Mouse (Mus musculus) MEL (cell line): ENCODE data around the gene Tnrc18. TPM values are rescaled to one million over a fixed set of nuclear protein-coding genes. Genes with fewer than 3 reads are reported as not detected.
"Not testable (repeated sequence)": the region's sequence is repeated elsewhere in the genome, so short reads cannot be mapped to it uniquely, and the experiment has no call there.

Source experiments
- DNase-seq: peaks from one replicate; pipeline ENCODE4 v3.0.0; 2011; ENCODE audit warnings: low read depth, low spot score
- H3K27ac ChIP-seq: 2 replicates; pipeline ENCODE4 v1.5.1; 2012; ENCODE audit warnings: low read depth, mild to moderate bottlenecking, control low read depth, low read length, moderate library complexity; ENCODE audit not compliant: control insufficient read depth
- H3K27me3 ChIP-seq, 2 experiments: fragments of 150-350 bp in 1 of 2; sonication (generic) in 1 of 2; 2 replicates each; pipeline ENCODE4 v1.6.1; 2012; ENCODE audit warnings: low read length in 2 of 2, mild to moderate bottlenecking in 2 of 2, improper control_type of control experiment in 1 of 2, moderate library complexity in 1 of 2; ENCODE audit not compliant: insufficient read depth in 2 of 2, control insufficient read depth in 1 of 2
- H3K36me3 ChIP-seq, 2 experiments: 2 replicates each; pipeline ENCODE4 v1.6.1; 2012 to 2014; ENCODE audit warnings: low read length in 2 of 2, improper control_type of control experiment in 1 of 2, inconsistent platforms in 1 of 2, mild to moderate bottlenecking in 1 of 2; ENCODE audit not compliant: insufficient read depth in 2 of 2, control insufficient read depth in 1 of 2
- H3K4me1 ChIP-seq, 2 experiments: fragments of 150-350 bp in 1 of 2; sonication (generic) in 1 of 2; 2 replicates each; pipeline ENCODE4 v1.6.1; 2012; ENCODE audit warnings: low read length in 2 of 2, improper control_type of control experiment in 1 of 2, mild to moderate bottlenecking in 1 of 2; ENCODE audit not compliant: insufficient read depth in 2 of 2, control insufficient read depth in 1 of 2
- H3K4me3 ChIP-seq, 2 experiments: fragments of 150-350 bp in 1 of 2; sonication (generic) in 1 of 2; 2 replicates each; pipeline ENCODE4 v1.5.1; 2012; ENCODE audit warnings: low read depth in 2 of 2, low read length in 2 of 2, mild to moderate bottlenecking in 2 of 2, moderate library complexity in 2 of 2, control low read depth in 1 of 2, improper control_type of control experiment in 1 of 2; ENCODE audit not compliant: control insufficient read depth in 1 of 2, insufficient read depth in 1 of 2
- H3K79me2 ChIP-seq: 2 replicates; pipeline ENCODE4 v1.6.1; 2012; ENCODE audit warnings: mild to moderate bottlenecking, low read length, moderate library complexity; ENCODE audit not compliant: control insufficient read depth, poor library complexity, insufficient read depth
- H3K9ac ChIP-seq: 2 replicates; pipeline ENCODE4 v1.6.1; 2012; ENCODE audit warnings: low read depth, mild to moderate bottlenecking, control low read depth, low read length, moderate library complexity; ENCODE audit not compliant: control insufficient read depth, poor library complexity, severe bottlenecking
- H3K9me3 ChIP-seq: fragments of 150-350 bp; sonication (generic); replicated peaks from 2 replicates; pipeline ENCODE4 v1.6.1; 2012; ENCODE audit warnings: mild to moderate bottlenecking, low read length, improper control_type of control experiment, moderate library complexity; ENCODE audit not compliant: insufficient read depth
- BHLHE40 ChIP-seq: IDR thresholded peaks from 2 replicates; pipeline ENCODE4 v1.6.1; 2012; ENCODE audit warnings: low read depth, mild to moderate bottlenecking, inconsistent platforms, low read length, improper control_type of control experiment, borderline replicate concordance
- CHD2 ChIP-seq: IDR thresholded peaks from 2 replicates; pipeline ENCODE4 v1.6.1; 2011; ENCODE audit warnings: low read length, improper control_type of control experiment
- CTCF ChIP-seq, 3 experiments: IDR thresholded peaks in 2 of 3; conservative IDR thresholded peaks in 1 of 3; 2 replicates each; pipeline ENCODE4 v1.5.1; 2011 to 2012; ENCODE audit warnings: low read length in 3 of 3, low read depth in 2 of 3, mild to moderate bottlenecking in 2 of 3, improper control_type of control experiment in 1 of 3, inconsistent platforms in 1 of 3, mixed read lengths in 1 of 3, moderate library complexity in 1 of 3; ENCODE audit not compliant: control insufficient read depth in 1 of 3, insufficient read depth in 1 of 3, poor library complexity in 1 of 3, severe bottlenecking in 1 of 3
- ELF1 ChIP-seq: IDR thresholded peaks from 2 replicates; pipeline ENCODE4 v1.6.1; 2014; ENCODE audit warnings: low read depth, mild to moderate bottlenecking, inconsistent platforms, low read length, improper control_type of control experiment, moderate library complexity
- GABPA ChIP-seq: IDR thresholded peaks from 2 replicates; pipeline ENCODE4 v1.6.1; 2012; ENCODE audit warnings: low read depth, mild to moderate bottlenecking, inconsistent platforms, low read length, improper control_type of control experiment, moderate library complexity
- HCFC1 ChIP-seq: IDR thresholded peaks from 2 replicates; pipeline ENCODE4 v1.6.1; 2012; ENCODE audit warnings: low read depth, mild to moderate bottlenecking, inconsistent platforms, low read length, improper control_type of control experiment, moderate library complexity
- JUND ChIP-seq: IDR thresholded peaks from 2 replicates; pipeline ENCODE4 v1.6.1; 2011; ENCODE audit warnings: low read depth, mild to moderate bottlenecking, improper control_type of control experiment, low read length
- KAT2A ChIP-seq: conservative IDR thresholded peaks from 2 replicates; pipeline ENCODE4 v1.6.1; 2012; ENCODE audit warnings: low read depth, low read length, improper control_type of control experiment, inconsistent platforms
- MAFK ChIP-seq: IDR thresholded peaks from 2 replicates; pipeline ENCODE4 v1.6.1; 2011; ENCODE audit warnings: low read depth, mild to moderate bottlenecking, low read length, improper control_type of control experiment, borderline replicate concordance
- MAZ ChIP-seq: IDR thresholded peaks from 2 replicates; pipeline ENCODE4 v1.6.1; 2012; ENCODE audit warnings: low read depth, mild to moderate bottlenecking, inconsistent platforms, low read length, improper control_type of control experiment
- POLR2A ChIP-seq, 2 experiments: IDR thresholded peaks; 2 replicates each; pipeline ENCODE4 v1.6.1; 2011 to 2012; ENCODE audit warnings: low read length in 2 of 2, mild to moderate bottlenecking in 2 of 2, control low read depth in 1 of 2, improper control_type of control experiment in 1 of 2, low read depth in 1 of 2, moderate library complexity in 1 of 2; ENCODE audit not compliant: control insufficient read depth in 1 of 2, insufficient read depth in 1 of 2, poor library complexity in 1 of 2
- POLR2AphosphoS2 ChIP-seq: IDR thresholded peaks from 2 replicates; pipeline ENCODE4 v1.6.1; 2011; ENCODE audit warnings: low read length, improper control_type of control experiment
- SIN3A ChIP-seq: IDR thresholded peaks from 2 replicates; pipeline ENCODE4 v1.6.1; 2012; ENCODE audit warnings: low read length, improper control_type of control experiment, inconsistent platforms
- TBP ChIP-seq: IDR thresholded peaks from 2 replicates; pipeline ENCODE4 v1.8.0; 2011; ENCODE audit warnings: low read depth, low read length, improper control_type of control experiment
- TCF12 ChIP-seq: IDR thresholded peaks from 2 replicates; pipeline ENCODE4 v1.6.1; 2014; ENCODE audit warnings: low read depth, mild to moderate bottlenecking, inconsistent platforms, low read length, improper control_type of control experiment, moderate library complexity
- USF1 ChIP-seq: IDR thresholded peaks from 2 replicates; pipeline ENCODE4 v1.6.1; 2014; ENCODE audit warnings: low read depth, mild to moderate bottlenecking, inconsistent platforms, low read length, improper control_type of control experiment, moderate library complexity
- USF2 ChIP-seq, 2 experiments: IDR thresholded peaks; 2 replicates each; pipeline ENCODE4 v1.6.1; 2011 to 2012; ENCODE audit warnings: improper control_type of control experiment in 2 of 2, low read length in 2 of 2, borderline replicate concordance in 1 of 2, inconsistent platforms in 1 of 2, low read depth in 1 of 2, mild to moderate bottlenecking in 1 of 2; ENCODE audit not compliant: insufficient read depth in 1 of 2
- ZMIZ1 ChIP-seq: IDR thresholded peaks from 2 replicates; pipeline ENCODE4 v1.6.1; 2012; ENCODE audit warnings: low read depth, mild to moderate bottlenecking, inconsistent platforms, low read length, improper control_type of control experiment, moderate library complexity
- polyA plus RNA-seq, 2 experiments: library from polyadenylated mRNA; stranded (reverse) in 1 of 2; unstranded in 1 of 2; fragments of >175 nt in 1 of 2; fragments of >200 nt in 1 of 2; gene quantifications; 2 replicates each; pipeline versions ENCODE4 v1.2.1 to v1.2.4; 2012; ENCODE audit warnings: low replicate concordance in 2 of 2, low read depth in 1 of 2; ENCODE audit not compliant: insufficient read length in 2 of 2, insufficient read depth in 1 of 2, missing spikeins in 1 of 2
- total RNA-seq: library from RNA; depleted of rRNA; stranded (reverse); fragments of 300-350 nt; gene quantifications from 2 replicates; pipeline ENCODE4 v1.2.3, GENCODE M21; 2012

The Tnrc18 gene
- total and polyA plus RNA-seq, 3 experiments, result 0.31 to 3.4 TPM; not detected in 1

GRCm38 (mm10) chr5:142841372-142842136, 24.1 kb upstream of the Tnrc18 start:
- H3K4me3 ChIP-seq, result no peak overlapping the region
- H3K9ac ChIP-seq, result no peak overlapping the region
- H3K27ac ChIP-seq, result no peak overlapping the region
- H3K79me2 ChIP-seq, result no peaks in the 10 kb centered on the region
- no peak for TF ChIP-seq TCF12
- H3K36me3 ChIP-seq, result no peaks in the 10 kb centered on the region
- no peak for DNase-seq
- no peaks in the 10 kb centered on the region for H3K27me3 ChIP-seq
- no peaks in the 10 kb centered on the region for H3K4me1 ChIP-seq
- H3K9me3 ChIP-seq, result no peaks in the 10 kb centered on the region

GRCm38 (mm10) chr5:142837427-142837826, 20.0 kb upstream of the Tnrc18 start:
- H3K27ac ChIP-seq, H3K79me2 ChIP-seq, H3K4me1 ChIP-seq, DNase-seq, H3K36me3 ChIP-seq, H3K9me3 ChIP-seq, H3K9ac ChIP-seq, H3K4me3 ChIP-seq, H3K27me3 ChIP-seq: not testable (repeated sequence)

- H3K27me3 ChIP-seq, result no peaks in the 10 kb centered on the region
- H3K4me1 ChIP-seq, result no peaks in the 10 kb centered on the region
- no peak overlapping the region for H3K27ac ChIP-seq
- no peak overlapping the region for H3K9ac ChIP-seq
- no peak for DNase-seq
- H3K9me3 ChIP-seq, result no peaks in the 10 kb centered on the region
- no peak overlapping the region for H3K4me3 ChIP-seq
- H3K36me3 ChIP-seq, result no peaks in the 10 kb centered on the region
- TF ChIP-seq JUND, result no peak
- no peak for TF ChIP-seq USF1
- TF ChIP-seq BHLHE40, result no peak
- TF ChIP-seq GABPA, result no peak
- no peak for TF ChIP-seq POLR2AphosphoS2
- TF ChIP-seq, all 39 proteins: peak for 0
- H3K79me2 ChIP-seq, result no peaks in the 10 kb centered on the region
Observed at GRCm38 (mm10) chr5:142836891-142837290, 19.4 kb upstream of the Tnrc18 start.

GRCm38 (mm10) chr5:142833646-142834438, 16.4 kb upstream of the Tnrc18 start:
- no peaks in the 10 kb centered on the region for H3K79me2 ChIP-seq
- no peak overlapping the region for H3K9ac ChIP-seq
- H3K4me3 ChIP-seq, result no peak overlapping the region
- no peaks in the 10 kb centered on the region for H3K27me3 ChIP-seq
- no peak for DNase-seq
- H3K36me3 ChIP-seq, result no peaks in the 10 kb centered on the region
- H3K9me3 ChIP-seq, result no peaks in the 10 kb centered on the region
- no peaks in the 10 kb centered on the region for H3K4me1 ChIP-seq
- H3K27ac ChIP-seq, result no peak overlapping the region
- TF ChIP-seq MAFK (no peak), POLR2AphosphoS2 (no peak), USF1 (no peak), HCFC1 (no peak), SIN3A (no peak), BHLHE40 (no peak), CTCF (IDR thresholded peaks at IDR 0.05 in 2 of 3, conservative IDR thresholded peaks at IDR 0.05 in 1 of 3; ENCODE audit: control insufficient read depth in 1 of 3, insufficient read depth in 1 of 3, low read depth in 2 of 3, low read length in 3 of 3, poor library complexity in 1 of 3, severe bottlenecking in 1 of 3) (no peak), JUND (no peak), GABPA (no peak), KAT2A (no peak), ELF1 (no peak), USF2 (IDR thresholded peaks at IDR 0.05; ENCODE audit: borderline replicate concordance in 1 of 2, insufficient read depth in 1 of 2, low read depth in 1 of 2, low read length in 2 of 2) (no peak), MAZ (no peak), ZMIZ1 (no peak), CHD2 (no peak), POLR2A (IDR thresholded peaks at IDR 0.05; ENCODE audit: control insufficient read depth in 1 of 2, insufficient read depth in 1 of 2, low read depth in 1 of 2, low read length in 2 of 2, poor library complexity in 1 of 2) (no peak), TBP (no peak)
